Mouse (Mus musculus) heart, postnatal 4 days (tissue): ENCODE data around the gene Smurf2. TPM values are rescaled to one million over a fixed set of nuclear protein-coding genes. Genes with fewer than 3 reads are reported as not detected.
"Not testable (repeated sequence)": the region's sequence is repeated elsewhere in the genome, so short reads cannot be mapped to it uniquely, and the experiment has no call there.

Experiments
- DNase-seq: peaks from one replicate; pipeline ENCODE4 v3.0.0; 2021
- total RNA-seq, 2 experiments: library from RNA; stranded (reverse); gene quantifications; 2 replicates each; pipeline ENCODE4 v1.2.3; 2021

The Smurf2 gene
- total RNA-seq, 2 experiments from 2014 or later = 45.9 to 46.7 TPM

DNA sequence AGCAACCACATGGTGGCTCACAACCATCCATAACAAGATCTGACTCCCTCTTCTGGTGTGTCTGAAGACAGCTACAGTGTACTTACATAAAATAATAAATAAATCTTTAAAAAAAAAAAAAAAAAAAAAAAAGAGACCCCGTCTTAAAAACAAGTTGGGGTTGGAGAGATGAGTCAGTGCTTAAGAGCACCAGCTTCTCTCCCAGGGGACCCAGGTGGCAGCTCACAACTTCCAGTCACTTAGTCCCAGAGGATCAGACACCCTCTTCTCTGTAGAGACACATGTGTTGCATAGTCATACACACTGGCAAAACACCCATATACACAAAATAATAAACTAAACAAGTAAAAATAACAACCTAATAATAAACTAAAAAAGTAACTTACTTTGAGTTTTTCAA lies 113.1 kb downstream of the Smurf2 start:
- not testable (repeated sequence) for DNase-seq

DNA sequence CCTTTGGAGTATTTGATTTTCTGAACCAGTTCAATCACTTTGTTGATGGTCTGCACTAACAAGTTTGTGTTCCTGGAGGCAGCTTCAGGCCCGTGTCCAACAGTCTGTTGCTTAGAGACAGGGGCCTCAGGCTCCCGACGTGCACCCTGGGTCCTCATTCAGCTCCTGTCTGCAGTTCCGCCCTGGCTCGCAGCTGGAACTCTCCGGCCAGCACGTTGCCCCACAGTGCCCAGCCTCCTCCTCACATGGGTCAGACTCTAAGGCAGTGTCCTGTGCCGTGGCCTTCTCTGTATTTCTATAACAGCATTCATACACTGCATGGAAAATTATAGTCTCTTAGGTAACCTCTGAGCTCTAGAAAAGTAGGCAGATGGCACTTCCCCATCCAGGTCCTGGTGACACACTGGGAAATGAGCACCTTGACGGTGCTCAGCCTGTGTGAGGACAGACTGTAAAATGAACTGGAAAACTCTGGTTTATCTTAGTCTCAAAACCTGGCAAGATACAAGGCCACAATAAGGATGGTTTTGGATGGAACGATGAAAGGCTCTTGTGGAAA lies 118.4 kb downstream of the Smurf2 start:
- DNase-seq = no peak

DNA sequence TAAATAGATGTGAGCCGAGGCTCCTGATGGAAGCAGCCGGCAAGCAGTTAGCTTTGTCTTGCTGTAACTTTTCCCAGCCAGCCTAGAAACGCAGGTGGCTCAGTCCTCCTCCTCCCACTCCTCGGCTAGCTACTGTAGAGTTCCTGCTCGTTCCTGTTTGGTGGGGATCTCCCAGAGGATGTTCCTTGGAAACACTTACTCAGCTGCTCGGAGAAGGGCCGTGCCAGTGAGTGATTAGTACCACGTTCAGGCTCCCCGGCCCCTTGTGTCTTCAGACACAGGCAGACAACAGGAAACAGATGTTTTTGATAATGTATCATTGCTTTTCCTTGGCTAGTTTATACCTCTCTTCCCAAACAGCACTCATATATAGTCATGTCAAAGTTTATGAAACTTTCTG lies 124.8 kb downstream of the Smurf2 start:
- no peak for DNase-seq

DNA sequence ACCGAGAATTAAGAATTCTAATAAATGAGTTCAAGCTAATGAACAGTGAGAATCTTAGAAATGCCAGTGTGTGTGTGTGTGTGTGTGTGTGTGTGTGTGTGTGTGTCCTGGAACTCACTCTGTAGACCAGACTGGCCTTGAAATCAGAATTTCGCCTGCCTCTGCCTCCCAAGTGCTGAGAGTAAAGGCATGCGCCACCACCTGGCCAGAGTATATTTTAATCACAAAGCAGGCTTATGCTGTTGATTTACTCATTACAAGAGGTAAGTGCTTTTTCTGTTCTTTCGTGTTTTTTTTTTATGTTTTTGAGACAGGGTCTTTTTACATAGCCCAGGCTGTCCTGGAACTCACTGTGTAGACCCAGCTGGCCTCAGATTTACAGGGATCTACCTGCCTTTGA lies 126.7 kb downstream of the Smurf2 start:
- DNase-seq = no peak

DNA sequence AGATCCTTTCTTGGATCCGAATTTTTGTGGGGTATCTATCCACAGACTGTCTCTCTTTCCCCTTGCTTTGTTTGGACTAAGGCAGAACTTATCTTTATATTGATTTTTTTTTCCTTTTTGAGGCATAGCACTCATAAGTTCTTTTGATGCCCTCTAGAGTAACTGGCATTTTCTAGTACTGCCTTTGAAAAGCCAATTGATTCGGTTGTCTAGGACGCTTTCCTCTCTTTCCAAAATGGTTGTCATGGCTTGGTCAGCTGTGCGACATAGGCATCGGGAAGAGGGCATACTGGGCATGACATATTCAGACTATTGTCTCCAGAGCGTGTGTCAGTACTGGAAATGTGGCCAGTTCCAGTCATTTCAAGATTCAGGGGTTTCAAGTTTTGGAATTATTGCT lies 130.9 kb downstream of the Smurf2 start:
- DNase-seq = no peak

DNA sequence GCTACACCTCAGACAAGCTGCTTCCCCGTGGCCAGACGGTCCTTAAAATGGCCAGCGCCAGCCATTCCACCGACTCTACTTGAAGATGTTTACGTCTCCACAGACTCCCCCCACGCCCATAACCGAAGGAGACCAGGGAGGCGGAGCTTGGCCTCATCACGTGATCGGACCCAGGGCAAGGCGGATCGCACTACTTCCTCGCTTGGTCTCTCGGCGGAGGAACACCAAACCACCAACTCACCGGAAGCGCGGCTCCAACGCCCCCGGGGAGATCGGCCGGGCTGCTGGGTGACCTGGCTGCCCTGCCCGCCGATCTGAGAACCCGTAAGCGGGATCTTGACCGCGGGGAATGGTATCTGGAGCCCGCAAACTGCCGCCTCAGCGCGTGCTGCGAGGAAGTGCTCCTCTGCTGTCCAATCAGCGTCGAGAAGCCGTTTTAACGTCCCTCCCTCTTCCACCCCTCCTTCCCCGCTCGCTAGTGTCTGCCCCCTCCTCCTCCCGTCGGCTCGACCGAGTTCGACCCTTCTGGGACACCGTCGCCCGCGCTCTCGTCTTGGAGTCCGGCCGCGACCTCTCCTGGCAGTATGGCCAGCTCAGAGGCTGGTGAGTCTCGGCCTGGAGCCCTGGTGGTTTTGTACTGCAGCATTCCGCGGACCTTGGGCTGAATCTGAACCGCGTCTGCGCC lies 131.6 kb downstream of the Smurf2 start, which contains the start of the genes Ddx5 and Cep95:
Gene Ddx5 (minus strand): TSS at position 411 of the 685 bp plus-strand sequence.
Gene Cep95 (plus strand): TSS at position 478 of the 685 bp plus-strand sequence.
- peak; percentile 97 for DNase-seq

DNA sequence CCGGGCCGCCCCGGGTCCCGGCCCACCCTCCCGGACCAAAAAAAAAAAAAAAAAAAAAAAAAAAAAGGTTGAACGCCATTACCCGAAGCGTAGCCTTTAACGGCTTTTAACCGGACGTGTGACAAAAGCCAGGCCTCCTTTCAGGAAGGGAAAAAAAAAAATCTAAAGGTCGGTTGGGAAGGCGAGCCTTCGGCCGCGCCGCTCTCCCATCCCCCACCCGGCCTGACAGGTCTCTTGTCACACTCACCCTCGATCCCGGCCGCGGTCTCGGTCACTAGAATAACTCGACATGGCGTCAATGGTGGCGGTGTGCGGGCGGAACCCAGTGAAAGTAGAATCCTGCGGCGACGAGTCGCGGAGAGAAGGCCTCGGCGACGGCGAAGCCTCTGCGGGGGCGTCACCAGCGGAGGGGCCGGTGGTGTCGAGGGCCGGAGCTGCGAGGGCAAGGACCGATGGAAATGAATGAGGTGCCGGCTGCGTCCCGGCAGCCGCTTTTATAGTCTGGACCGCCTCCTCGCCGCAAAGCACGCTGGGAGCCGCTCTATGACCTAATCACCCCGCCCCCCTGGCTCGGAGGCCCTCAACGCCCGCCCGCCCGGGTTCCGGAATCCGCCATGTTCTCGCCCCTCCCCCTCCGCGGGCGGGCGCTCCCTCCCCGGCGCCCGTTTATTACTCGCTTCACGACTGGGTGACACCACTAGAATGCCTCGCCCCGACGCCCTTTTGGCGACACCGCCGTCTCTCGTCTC lies 132.3 kb downstream of the Smurf2 start:
- peak; percentile 100 for DNase-seq

DNA sequence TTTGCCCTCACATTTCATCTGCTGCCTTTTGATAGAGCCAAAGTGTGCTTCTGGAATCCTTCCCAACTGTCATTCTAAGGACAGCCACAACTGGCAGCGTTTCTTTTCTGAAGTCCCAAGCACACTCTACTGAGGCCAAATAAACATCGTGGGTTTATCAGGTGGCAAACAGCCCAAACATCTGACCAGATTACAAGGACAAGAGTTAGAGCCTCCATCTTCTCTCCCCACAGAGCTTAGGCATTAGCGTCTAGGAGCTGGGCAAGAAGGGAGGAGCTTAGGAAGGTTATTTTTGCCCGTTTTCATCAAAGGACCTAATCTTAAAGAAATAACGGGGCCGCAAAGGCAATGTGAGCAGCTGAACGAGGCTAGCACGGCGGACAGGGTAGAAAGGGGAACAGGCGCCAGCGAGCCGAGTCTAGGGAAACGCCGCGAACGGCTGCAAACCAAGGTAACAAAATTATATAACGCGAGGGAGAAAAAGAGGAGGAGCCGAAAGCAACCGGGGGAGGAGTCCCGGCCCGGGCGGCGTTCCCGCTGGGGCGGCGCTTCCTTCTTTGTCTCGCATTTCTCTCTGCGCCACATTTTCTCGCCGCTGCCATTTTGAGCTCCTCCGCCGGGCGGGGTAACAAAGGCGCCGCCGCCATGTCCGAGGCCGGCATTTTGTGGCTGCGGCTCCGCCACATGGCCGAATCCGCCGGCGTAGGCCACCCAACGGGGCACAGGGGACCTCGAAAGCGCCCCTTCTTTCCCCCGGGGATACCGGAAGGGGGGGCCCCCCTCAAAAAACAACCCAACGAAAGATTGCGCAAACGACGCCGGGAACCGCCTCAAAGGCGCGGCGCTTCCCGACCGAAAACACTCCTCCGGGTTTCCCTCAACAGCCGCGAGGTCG lies 133.1 kb downstream of the Smurf2 start:
- DNase-seq = peak; percentile 94

DNA sequence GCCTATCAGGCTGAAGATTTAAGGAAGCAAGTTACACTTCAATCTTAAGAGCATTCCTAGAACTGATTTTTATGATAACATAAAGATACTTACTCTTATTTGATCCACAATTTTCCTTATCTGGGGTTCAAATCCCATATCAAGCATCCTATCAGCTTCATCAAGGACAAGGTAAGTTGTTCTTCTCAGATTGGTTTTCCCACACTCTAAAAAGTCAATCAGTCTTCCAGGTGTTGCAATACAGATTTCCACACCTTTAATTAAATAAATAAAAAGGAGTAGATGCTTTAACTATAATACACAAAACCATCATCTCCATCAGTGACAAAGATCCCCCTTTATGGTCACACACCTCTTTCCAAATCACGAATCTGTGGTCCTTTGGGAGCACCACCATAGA lies 135.5 kb downstream of the Smurf2 start:
- DNase-seq = no peak

DNA sequence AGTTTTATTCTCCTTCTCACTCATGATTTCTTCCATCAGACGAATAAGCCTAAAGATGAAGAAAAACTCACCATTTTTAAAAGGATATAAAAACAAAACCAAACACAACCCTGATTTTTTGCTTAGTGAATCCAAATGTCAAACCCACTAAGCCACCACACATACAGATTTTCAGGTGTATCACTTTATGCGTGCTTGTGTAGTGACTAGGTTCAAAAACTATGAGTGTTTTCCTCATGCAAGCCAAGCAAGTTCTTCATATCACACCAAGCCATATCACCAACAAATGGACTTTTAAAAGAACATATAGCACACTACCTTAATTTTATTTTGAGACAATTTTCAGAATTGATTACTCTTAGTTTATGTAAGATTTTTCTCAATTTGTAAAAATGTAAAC lies 136.0 kb downstream of the Smurf2 start:
- no peak for DNase-seq

DNA sequence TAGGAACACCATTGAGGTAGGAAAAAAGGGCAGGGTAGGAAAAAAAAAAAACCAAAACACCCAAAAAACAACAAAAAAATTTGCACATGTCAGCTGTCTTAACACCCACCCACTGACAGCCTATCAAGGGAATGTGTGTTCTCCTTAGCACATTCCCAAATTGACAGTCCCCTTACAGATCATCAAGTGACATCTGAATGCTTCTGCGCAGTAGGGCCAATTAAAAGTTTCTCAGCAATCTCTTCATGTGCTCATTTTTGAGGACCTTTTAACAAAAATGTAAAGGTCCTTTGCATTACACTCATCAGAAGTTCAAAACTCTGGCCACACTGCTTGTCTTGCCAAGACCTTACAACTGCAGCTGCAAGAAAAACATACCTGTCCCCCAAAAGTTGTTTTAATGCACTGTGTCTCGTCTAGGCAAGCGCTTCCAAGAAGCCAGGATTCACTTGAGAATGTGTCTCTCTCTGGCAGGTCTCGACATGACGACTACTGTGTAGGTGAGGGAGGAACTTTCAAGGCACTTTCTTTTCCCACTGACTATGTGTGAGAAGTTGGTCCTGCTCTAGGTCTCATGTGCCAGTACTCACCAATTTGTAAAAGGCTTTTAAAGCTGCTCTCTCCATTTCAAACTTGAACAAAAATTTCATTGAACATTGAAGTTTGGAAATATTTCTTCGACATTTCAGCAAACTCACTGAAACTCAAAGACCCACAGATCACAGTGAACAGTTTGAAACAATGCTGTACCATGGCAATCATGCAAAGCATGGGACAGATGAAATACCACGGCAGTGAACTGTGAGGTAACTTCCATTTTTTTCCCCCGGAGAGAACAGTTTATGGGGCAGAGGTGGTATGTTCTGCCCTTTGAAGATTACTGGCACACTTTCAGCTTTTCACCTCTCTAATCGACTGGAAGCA lies 137.4 kb downstream of the Smurf2 start:
- no peak for DNase-seq

DNA sequence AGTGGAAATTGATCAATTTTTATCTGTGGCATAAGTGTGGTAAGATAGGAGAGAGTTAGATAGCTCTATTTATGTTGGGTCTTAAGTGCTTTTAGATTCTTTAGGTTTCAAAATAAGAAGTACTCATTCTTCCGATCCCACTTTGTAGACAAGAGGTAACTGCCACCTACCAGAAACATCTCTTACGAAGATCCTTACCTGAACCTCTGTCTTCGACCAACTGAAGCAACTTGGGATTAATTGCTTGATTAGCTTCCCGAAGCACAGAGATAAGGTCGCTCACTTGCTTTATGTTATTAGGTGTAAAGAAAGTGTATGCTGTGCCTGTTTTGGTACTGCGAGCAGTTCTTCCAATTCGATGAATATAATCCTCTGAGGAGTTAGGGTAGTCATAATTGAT lies 138.2 kb downstream of the Smurf2 start:
- DNase-seq = not testable (repeated sequence)

DNA sequence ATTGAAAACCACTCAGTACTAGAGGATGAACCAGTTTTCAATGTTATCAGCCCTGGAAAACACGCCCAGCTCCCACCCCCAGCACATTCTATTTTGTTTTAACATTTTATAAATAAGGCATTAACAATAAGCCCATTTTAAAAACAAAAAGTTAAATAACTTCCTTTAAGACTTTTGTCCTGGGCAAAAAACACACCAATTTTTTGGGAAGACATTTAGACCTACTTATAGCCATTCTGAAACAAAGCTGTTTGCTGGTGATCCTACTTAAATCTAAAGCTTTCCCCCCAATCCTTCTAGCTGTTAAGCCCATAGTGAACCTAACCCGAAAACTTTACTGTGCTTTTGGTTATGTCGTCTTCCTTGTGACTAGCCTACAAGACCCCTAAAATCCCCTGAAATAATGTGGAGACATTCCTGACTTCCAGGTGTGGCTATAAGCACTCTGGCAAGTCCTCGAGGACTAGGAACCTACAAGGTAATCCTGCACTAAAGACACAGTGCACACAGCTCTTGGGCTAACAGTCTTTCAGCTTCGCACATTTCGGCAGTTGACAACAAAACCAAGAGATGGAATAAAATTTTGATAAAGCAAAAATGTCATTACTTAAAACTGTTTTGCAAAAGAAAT lies 139.8 kb downstream of the Smurf2 start:
- DNase-seq = no peak

DNA sequence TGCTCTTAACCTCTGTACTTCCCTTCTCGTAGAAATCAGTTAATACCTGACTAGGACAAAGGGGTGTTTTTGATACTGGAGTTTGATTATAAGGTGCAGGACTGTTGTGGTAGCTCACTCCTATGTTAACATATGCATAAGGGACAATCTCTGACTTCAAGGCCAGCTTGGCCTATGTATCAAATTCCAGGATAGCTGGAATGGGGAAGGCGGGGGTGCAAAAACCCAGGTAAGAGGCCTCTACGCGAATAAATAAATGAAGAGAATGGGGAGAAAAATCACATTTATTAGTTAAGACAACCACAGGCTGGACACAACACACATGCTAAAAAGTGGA lies 140.5 kb downstream of the Smurf2 start:
- no peak for DNase-seq

DNA sequence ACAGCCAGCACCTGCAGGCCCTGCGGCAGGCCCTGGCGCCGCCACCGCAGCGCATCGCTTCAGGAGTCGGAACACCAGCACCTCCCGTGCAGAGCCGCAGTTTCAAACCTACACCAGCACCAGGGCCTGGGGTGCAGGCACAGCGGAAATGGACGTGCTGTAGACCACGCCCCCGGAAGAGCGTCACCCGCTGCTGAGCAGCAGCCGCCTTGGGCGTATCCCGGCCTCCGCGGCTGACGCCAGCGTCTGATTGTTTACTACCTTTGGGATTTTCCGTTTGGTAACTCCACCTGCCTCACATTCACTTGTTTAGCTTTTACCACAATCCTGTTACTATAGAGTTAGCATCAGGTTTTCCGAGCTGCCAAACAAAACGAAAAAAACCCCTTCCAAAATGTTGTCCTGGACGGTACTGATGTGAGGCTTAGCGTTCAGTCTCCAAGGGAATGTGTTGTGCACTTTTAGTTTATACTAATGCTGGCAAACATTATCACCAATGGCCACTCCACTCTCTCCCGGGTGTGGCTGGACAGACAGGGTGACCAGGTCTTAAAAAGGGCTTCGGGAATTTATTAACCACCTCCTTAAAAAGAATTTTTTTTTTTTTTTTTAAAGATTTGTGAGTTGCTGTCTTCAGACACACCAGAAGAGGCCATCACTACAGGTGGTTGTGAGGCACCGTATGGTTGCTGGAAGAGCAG lies 141.0 kb downstream of the Smurf2 start, which contains the start of gene Polg2:
Gene Polg2 (minus strand): TSS at position 150 of the 701 bp plus-strand sequence.
- DNase-seq = peak; percentile 91

DNA sequence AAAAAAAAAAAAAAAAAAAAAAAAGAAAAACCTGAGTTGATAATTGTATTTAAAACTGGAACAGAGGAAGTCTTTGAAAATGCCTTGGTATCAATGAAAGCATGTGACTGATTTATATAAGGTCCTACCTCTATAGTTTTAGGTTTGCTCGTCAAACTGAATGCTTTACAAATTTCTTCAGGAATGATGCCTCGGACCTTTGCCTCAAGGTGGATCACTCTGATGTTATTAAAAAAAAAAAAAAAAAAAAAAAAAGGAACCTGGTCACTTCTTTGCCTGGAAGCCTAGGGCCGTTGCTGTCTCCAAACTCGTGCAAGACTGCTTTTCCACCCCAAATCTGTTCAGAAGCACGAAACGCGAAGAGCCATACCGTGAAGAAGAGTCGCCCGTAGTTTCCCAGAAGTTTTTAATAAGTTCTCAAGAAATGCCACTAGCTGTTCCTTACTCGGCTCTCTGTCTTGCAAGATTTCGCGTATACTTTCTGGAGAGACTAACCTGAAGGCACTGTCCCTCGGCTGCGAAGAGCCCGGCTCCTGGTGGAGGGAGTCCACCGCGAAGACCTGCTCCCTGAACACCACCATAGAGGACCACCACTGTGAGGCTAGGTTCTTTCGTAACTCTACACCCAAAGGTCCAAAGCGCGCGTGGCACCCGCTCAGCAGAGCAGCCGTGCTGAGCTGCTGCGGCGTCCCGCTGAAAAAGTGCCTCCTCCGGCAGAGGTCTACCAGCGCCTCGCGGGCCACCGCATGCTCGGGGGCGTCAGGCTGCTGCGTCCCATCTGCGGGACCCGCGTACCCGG lies 141.7 kb downstream of the Smurf2 start:
- no peak for DNase-seq

DNA sequence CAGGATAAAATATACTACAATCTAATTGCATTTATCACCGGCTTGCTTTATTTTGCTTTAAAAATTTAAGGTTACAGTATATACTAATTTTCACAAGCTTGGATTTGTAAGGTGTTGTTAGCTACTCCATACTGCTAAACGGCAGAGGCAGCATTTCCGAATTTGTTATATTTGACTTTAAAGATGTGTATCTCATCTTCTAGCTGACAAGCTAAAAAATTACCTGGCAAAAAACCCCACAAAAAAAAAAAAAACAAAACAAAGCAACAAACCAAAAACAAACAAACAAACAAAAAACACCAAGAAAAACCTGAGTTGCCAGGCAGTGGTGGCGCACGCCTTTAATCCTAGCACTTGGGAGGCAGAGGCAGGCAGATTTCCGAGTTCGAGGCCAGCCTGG lies 142.4 kb downstream of the Smurf2 start:
- DNase-seq = no peak

DNA sequence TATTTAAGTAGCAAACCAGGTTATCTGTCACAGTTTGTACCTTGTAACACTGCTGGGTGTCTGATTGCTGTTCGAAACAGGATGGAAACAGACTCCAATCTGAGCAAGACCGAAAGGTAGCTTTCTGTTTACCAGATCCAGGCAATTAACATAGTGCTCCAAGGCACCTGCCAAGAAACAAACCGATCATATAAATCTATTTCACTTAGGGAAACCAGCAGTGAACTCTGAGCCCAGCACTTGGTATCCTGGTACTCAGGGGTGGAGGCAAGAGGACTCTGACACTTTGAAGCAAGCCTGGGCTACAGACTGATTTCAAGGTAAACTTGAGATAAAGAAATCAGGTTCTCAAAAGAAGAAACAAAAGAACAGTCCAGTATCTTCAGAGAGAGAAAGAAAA lies 143.1 kb downstream of the Smurf2 start:
- DNase-seq = no peak

DNA sequence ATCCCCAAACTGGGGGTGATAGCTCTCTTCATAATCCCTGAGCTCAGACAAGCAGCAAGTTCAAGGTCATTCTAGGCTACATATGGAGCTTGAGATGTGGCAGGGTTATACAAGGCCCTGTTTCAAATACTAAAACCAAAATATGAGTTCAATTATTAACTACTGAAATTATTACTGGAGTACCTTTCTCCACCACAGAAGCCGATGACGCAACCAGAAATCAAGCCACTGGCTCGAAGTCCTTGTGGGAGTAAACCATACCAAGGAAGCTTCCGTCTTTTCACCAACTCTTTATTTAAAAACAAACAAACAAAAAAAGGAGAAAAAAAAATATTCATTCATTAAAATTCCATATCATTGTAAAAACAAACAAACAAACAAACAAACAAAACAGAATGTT lies 143.6 kb downstream of the Smurf2 start:
- DNase-seq = no peak

DNA sequence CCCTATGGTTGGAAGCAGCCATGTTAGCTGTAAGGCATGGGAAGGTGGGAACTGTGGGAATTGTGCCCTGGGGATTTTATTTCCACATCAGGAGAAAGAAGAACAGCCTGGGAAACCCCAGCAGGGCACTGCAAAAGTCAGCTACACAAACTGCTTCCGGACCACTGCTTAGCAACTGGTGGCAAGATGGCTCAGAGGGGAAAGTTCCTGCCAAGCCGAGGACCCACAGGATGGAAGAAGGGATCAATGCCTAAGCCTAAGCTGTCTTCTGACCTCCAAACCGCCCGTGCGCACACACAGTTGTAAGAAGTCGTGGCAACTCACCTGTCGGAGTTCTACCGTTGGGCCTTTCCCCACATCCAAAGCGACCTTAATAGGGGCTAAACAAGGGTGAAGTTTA lies 147.5 kb downstream of the Smurf2 start:
- no peak for DNase-seq
